Mouse (Mus musculus): ENCODE data around the gene Tmem258.

DNA sequence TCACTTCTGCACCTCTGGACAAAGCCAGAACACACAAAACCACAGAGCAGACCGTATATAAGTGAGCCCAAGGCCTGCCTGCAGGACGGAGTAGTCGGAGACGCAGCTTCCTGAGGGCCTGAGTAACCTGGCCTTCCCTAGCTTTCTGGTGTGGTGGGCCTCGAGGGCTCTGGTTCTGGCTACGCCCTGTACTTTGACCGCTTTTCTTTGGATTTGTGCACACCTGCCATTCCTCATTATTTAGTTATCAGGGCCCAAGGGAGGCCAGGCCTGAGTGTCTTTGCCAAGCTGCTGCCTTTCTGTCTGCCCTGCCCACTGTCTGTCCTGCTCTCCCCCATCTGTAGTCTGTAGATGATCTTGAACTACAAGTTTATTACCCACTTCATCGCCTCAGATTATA lies 13.9 kb upstream of the Tmem258 start:
- TF ChIP-seq POLR2A (IDR thresholded peaks at IDR 0.05; ENCODE audit: borderline replicate concordance, low read depth, low read length): no peak
- TF ChIP-seq CTCF (IDR thresholded peaks at IDR 0.05; ENCODE audit: low read depth, low read length): no peak

Data from bone marrow macrophage, adult 2 months (primary cell).